Mouse (Mus musculus): ENCODE measurements at regions not wholly inside any gene's neighbourhood (a gene's known extent, or its start where the extent isn't known, plus 50 kb on each side); places are given as distances from the start of the nearest gene placed in this dataset.
"Not testable (repeated sequence)": the region's sequence is repeated elsewhere in the genome, so short reads cannot be mapped to it uniquely, and the experiment has no call there.

DNA sequence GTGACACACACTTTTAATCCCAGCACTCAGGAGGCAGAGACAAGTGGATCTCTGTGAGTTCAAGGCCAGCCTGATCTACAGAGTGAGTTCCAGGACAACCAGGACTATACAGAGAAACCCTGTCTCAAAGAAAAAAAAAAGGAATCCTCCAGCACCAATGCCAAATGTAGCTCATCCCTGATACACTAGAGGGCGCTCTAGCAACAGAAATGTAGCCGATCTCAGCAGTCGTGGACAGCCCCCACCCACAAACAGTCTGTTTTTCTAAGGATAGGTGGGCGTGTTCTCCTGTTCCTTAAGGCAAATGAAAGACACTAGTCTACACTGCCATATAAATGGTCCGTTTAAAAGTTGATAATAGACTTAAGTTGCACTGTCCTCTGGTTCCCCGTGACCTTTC is 2447.9 kb upstream of the Gm8797 start:
- DNase-seq = peak in 1 of 2 experiments; percentile 2

DNA sequence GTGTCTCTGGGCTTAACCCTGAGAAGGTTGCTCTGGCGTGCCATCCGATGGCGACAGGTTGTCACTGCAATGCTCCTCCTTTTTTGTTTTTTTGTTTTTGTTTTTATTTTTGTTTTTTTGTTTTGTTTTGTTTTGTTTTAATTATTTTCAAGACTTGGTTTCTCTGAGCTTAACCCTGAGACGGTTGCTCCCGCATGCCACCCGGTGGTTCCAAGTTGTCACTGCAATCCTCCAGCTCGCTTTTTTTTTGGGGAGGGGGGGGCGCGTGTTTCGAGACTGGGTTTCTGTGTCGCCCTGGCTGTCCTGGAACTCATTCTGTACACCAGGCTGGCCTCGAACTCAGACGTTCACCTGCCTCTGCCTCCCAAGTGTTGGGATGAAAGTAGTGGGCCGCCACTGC is 2442.1 kb upstream of the Gm8797 start:
- DNase-seq = no peak

DNA sequence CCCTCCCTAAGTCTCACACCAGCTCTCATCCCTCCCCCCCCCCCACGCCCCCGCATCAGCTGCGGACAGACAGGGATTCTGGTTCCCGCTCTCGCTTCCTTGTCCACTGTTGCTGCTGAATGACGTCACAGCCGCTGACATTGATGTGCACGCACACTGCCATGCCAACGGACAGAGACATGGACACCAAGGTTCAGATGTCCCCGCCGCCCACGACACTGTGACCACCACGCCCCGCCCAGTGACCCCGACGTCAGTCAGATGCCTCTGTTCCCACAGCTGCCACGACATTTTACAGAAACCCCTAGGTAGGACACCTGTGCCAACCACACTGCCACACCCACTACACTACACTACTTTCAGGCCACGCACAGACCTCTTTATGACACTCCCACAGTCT is 2441.6 kb upstream of the Gm8797 start:
- no peak for DNase-seq

DNA sequence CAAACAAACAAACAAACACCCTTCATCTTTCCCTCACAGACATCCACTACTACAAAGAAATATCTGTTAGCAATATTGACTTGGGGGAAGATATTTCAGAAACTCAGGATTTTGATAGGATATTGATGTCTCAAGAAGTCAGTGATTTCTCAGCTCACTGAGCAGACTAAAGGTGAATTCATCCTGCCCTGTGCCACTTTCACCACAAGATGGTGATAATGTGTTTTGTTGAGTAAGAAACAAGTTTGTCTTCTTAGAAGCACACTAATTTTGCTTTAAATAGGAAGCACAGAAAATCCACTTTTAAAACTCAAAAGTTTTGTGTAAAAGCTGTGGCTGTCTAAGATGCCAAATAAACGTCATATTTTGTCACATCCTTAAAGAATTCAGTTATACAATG is 2439.8 kb upstream of the Gm8797 start:
- DNase-seq = no peak

DNA sequence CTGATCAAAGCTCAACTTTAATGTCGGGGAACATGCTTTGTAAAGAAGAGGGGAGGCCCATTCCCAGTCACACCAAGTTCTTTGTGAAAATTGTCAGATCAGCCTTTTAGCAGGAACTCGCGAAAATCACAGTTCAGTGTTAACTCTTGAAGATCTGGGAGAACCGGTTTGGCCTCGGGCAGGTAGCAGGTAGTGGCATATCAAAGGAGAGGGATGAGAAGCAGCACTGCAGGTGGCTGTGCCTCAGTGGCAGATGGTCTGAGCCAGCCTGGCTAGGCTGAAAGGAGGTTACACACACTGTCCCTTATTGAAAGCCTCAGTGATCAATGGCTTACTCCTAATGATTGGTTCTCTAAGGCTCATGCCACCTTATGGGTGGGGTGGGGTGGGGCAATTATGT is 2401.0 kb upstream of the Gm8797 start:
- no peak for DNase-seq

DNA sequence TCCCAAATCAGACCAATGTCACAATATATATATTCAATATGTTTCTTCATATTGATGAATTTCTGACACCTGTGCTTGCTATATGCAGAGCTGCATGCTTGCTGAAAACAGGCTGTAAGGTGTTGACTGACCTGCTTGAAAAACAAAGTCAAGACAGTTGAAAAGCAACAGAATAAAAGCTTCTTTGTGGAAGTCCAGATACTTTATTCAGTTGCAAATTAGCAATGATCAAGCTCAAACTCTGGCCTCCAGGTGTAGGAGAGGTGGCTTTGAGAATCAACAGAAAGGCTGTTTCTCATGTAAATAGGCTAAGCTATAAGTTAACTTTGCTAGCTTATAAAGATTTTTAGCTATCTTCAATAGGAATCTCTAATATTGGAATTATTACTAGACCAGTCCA is 2379.7 kb upstream of the Gm8797 start:
- not testable (repeated sequence) for DNase-seq

DNA sequence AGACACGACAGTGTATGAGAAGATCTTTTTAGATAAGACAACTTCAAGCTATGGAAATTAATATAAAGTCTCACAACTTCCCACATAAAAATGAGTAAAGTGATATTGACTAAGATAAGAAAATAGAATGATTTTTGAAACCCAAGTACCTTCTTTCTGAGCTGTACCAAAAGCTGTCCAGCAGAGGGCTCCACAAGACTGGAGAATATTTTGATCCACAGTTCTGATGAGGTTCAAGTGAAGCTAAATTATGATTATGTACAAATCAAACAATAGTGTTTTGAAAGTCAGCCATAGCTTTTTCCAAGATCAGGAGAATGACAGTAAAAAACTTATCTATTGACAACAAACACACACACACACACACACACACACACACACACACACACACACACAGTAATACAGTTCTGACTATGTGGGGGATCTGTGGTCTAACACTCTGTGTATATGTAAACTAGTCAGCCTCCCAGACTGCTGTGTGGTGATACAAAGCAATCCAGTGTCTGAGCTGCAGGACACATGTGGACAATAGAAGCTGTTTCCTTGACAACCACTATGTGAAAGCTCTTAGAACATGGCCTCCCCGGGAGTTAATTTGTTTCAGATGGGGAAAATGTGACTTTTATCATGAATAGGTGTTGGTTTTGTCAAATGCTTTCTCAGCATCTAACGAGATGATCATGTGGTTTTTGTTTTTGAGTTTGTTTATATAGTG is 2362.4 kb upstream of the Gm8797 start:
- peak in 1 of 2 experiments; percentile 3 for DNase-seq

Data from cerebellum, postnatal 14 days (tissue).